Mouse (Mus musculus): ENCODE data around the gene Snca.

DNA sequence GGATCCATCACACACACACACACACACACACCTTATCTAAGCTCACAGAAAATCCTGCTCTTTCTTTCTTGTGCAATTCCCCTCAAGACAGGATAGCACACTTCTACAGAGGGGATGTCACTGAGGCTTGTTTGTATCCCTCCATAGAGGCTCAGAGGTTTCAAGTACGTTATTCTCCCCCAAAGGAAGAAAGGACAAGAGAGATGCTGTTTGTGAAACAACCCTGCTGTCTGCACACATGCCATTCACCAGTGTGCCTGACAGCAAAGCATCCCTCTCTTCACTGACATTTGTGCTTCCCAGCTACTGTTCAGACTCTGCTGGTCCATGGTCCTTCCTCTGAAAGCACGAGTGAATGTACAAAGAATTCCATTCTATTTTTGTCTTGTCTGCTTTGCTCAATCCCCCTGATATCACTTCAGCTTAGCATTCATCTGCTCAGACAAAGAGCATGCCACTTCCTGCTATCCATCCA lies 119.6 kb downstream of the Snca start:
- no peak for TF ChIP-seq MAFK (IDR thresholded peaks at IDR 0.05; ENCODE audit: insufficient read depth, low read depth, low read length)
- TF ChIP-seq CHD2 (IDR thresholded peaks at IDR 0.05; ENCODE audit: low read depth, low read length): no peak

All from ES-E14 (cell line).